Mouse (Mus musculus): ENCODE measurements around the gene Tmprss3. TPM values are rescaled to one million over a fixed set of nuclear protein-coding genes. Genes with fewer than 3 reads are reported as not detected.

Tmprss3 gene
- 0.08 TPM in 1 of 2 replicates, not detected in the other for polyA plus RNA-seq (2012; rRNA removed)

GRCm38 (mm10) chr17:31198877-31199276, at the start of gene Tmprss3:
TSS of gene Tmprss3 (minus strand) at chr17:31198977.

GRCm38 (mm10) chr17:31207771-31208334, 9.1 kb upstream of the Tmprss3 start, which contains the start of gene Ubash3a:
TSS of gene Ubash3a (plus strand) at chr17:31207873.

GRCm38 (mm10) chr17:31165127-31165526, 33.6 kb downstream of the Tmprss3 start, which contains the start of gene Tff1:
TSS of gene Tff1 (minus strand) at chr17:31165277.

GRCm38 (mm10) chr17:31144040-31145037, 54.4 kb downstream of the Tmprss3 start, which contains the start of gene Tff2:
TSS of gene Tff2 (minus strand) at chr17:31144282.

GRCm38 (mm10) chr17:31129452-31129851, 69.3 kb downstream of the Tmprss3 start, which contains the start of gene Tff3:
TSS of gene Tff3 (minus strand) at chr17:31129646.

Other genes starting within 250 kb of the Tmprss3 start
- gene Umodl1, start 244.3 kb downstream of the Tmprss3 start, polyA plus RNA-seq (2012; rRNA removed), result 0.02 TPM in 1 of 2 replicates, not detected in the other
- gene Abcg1, start 141.3 kb downstream of the Tmprss3 start, polyA plus RNA-seq (2012; rRNA removed), result 6.8 and 7.3 TPM in 2 replicates
- gene Tff3, start 69.3 kb downstream of the Tmprss3 start, polyA plus RNA-seq (2012; rRNA removed), result 0.96 and 1.2 TPM in 2 replicates
- gene Tff2, start 54.7 kb downstream of the Tmprss3 start, polyA plus RNA-seq (2012; rRNA removed), result not detected in 2 replicates
- not detected in 2 replicates for gene Tff1, start 33.7 kb downstream of the Tmprss3 start, polyA plus RNA-seq (2012; rRNA removed)
- 0.01 and 0.02 TPM in 2 replicates for gene Ubash3a, start 8.9 kb upstream of the Tmprss3 start, polyA plus RNA-seq (2012; rRNA removed)
- 2.0 and 2.2 TPM in 2 replicates for gene Rsph1, start 78.4 kb upstream of the Tmprss3 start, polyA plus RNA-seq (2012; rRNA removed)
- 14.9 and 18.8 TPM in 2 replicates for gene Slc37a1, start 87.8 kb upstream of the Tmprss3 start, polyA plus RNA-seq (2012; rRNA removed)
- gene Pde9a, start 187.2 kb upstream of the Tmprss3 start, polyA plus RNA-seq (2012; rRNA removed), result 66.2 and 84.0 TPM in 2 replicates

All from central nervous system, embryonic 14 days (tissue).